Mouse (Mus musculus) heart, adult 2 months (tissue): ENCODE results near the gene Fbxl2.

Experiments used
- CTCF ChIP-seq: fragments of 200-600 bp; IDR thresholded peaks from 2 replicates; pipeline ENCODE4 v1.8.1; 2022; ENCODE audit warnings: antibody characterized with exemption, mild to moderate bottlenecking, moderate library complexity
- POLR2A ChIP-seq: fragments of 200-500 bp; IDR thresholded peaks from 2 replicates; pipeline ENCODE4 v1.6.1; 2011; ENCODE audit warnings: mild to moderate bottlenecking, low read depth, low read length, control low read depth; ENCODE audit not compliant: insufficient read depth

GRCm38 (mm10) chr9:113970041-113970440 is 76.0 kb downstream of the Fbxl2 start:
- TF ChIP-seq POLR2A (no peak), CTCF (0 out of 2 replicates have a peak, but pooled peaks have one; percentile 2)
